Mouse (Mus musculus) stomach, postnatal 0 days (tissue): Measurements from ENCODE around the gene Supt4a.

ENCODE experiments used
- CTCF ChIP-seq: IDR thresholded peaks from 2 replicates; pipeline ENCODE4 v1.5.1; 2016; ENCODE audit warnings: antibody characterized with exemption, low read depth, mild to moderate bottlenecking, moderate library complexity
- EP300 ChIP-seq: optimal IDR thresholded peaks from 2 replicates; pipeline ENCODE3; 2016; ENCODE audit warnings: antibody characterized with exemption

- no peak for TF ChIP-seq EP300
- no peak for TF ChIP-seq CTCF
These were observed 11.3 kb upstream of the Supt4a start for GRCm38 (mm10) chr11:87725964-87726562.
